Mouse (Mus musculus): ENCODE measurements around the gene Vmn1r71.
"Not testable (repeated sequence)": the region's sequence is repeated elsewhere in the genome, so short reads cannot be mapped to it uniquely, and the experiment has no call there.

Gene Vmn1r71

DNA sequence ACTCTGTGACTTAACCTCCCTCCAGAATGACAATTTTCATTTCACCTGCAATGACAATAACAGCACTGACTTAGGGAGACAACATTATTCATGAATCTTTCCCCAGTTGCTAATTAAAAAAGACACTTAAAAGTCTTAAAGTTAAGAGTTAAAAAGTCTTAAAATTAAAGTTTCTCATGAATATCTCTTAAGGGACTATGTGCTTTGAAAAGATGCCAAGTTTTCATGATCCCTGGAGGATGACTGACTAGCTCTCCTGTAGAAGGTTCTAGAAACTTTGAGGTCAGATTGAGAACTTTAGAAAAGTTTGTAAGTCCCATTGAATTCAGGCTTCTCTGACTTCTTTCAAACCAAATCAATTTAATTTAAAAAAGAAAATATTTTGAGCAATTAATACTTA, at the start of gene Vmn1r71:
TSS of gene Vmn1r71 (minus strand) at position 101 of the 400 bp plus-strand sequence.
- no peak for DNase-seq

DNA sequence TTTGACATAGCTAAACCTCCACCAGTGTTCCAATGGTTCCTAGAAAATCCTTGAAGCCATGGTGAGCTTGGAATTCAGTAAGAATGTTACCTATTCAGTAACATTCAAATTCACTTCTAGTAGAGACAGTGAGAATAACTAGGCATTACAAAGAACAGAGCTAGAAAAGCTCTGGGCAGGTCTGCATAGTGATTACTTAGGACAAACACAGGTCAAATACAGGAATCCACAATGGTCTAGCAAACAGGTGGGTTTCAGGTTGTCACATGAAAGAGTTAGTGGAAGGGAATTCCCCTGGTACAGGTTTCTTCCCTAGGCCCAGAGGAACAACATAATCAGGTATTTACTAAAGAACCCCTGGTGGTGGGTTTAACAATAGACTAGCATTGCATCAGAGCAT, 3.4 kb upstream of the Vmn1r71 start:
- not testable (repeated sequence) for DNase-seq

Measured in B cell, adult 2 months (primary cell).